Mouse (Mus musculus) hindbrain, postnatal 0 days (tissue): ENCODE measurements at regions not wholly inside any gene's neighbourhood (a gene's known extent, or its start where the extent isn't known, plus 50 kb on each side); places are given as distances from the start of the nearest gene placed in this dataset.

Source experiments
- ATAC-seq: fragments of 200-750 bp; cut with Nextera tagmentation; 2 replicates; pipeline ENCODE4 v1.8.0; 2017; ENCODE audit warnings: mild to moderate bottlenecking, moderate TSS enrichment, moderate library complexity
- DNase-seq: peaks from one replicate; pipeline ENCODE4 v3.0.0-alpha.2; 2015; ENCODE audit warnings: low spot score
- H3K27ac ChIP-seq: fragments of 300-500 bp; sonication (generic); 2 replicates; pipeline ENCODE4 v1.5.1; 2014; ENCODE audit warnings: mild to moderate bottlenecking
- H3K27me3 ChIP-seq: fragments of 300-500 bp; sonication (generic); 2 replicates; pipeline ENCODE4 v1.6.1; 2014; ENCODE audit warnings: low read length, mixed read lengths; ENCODE audit not compliant: insufficient read depth
- H3K36me3 ChIP-seq: fragments of 300-500 bp; sonication (generic); 2 replicates; pipeline ENCODE4 v1.6.1; 2014; ENCODE audit warnings: low read length, mixed read lengths; ENCODE audit not compliant: insufficient read depth
- H3K4me1 ChIP-seq: fragments of 300-500 bp; sonication (generic); 2 replicates; pipeline ENCODE4 v1.6.1; 2014; ENCODE audit warnings: antibody characterized with exemption, low read length, mixed read lengths; ENCODE audit not compliant: insufficient read depth
- H3K4me2 ChIP-seq: fragments of 300-500 bp; sonication (generic); 2 replicates; pipeline ENCODE4 v1.6.1; 2014; ENCODE audit warnings: low read depth, mild to moderate bottlenecking, low read length, moderate library complexity, mixed read lengths
- H3K4me3 ChIP-seq: fragments of 300-500 bp; sonication (generic); 2 replicates; pipeline ENCODE4 v1.5.1; 2014; ENCODE audit warnings: low read length
- H3K9ac ChIP-seq: fragments of 300-500 bp; sonication (generic); replicated peaks from 2 replicates; pipeline ENCODE4 v1.6.1; 2014; ENCODE audit warnings: mild to moderate bottlenecking, low read length, moderate library complexity, mixed read lengths
- H3K9me3 ChIP-seq: fragments of 300-500 bp; sonication (generic); 2 replicates; pipeline ENCODE4 v1.6.1; 2016; ENCODE audit warnings: low read length, mixed read lengths
- CTCF ChIP-seq: IDR thresholded peaks from 2 replicates; pipeline ENCODE4 v1.5.1; 2016; ENCODE audit warnings: antibody characterized with exemption, control low read depth, low read depth
- WGBS: fragments of 180-500 bp; shearing (Covaris S2); extraction: QIAGEN DNeasy Blood & Tissue Kit; methylation state at CpG from one replicate; pipeline ENCODE4 v1.1.7; 2014; 5-methylcytosine and 5-hydroxymethylcytosine counted together

GRCm38 (mm10) chr2:81251321-81251720 lies 634.3 kb downstream of the Nup35 start:
- WGBS: 97% methylated on average over 2 of the region's 2 CpGs
- Histone ChIP-seq H3K4me2 (no peak overlapping the region), H3K27me3 (no peaks in the 10 kb centered on the region), H3K9me3 (no peaks in the 10 kb centered on the region), H3K4me3 (no peak overlapping the region), H3K9ac (no peak overlapping the region), H3K27ac (no peak overlapping the region), H3K36me3 (no peaks in the 10 kb centered on the region), H3K4me1 (no peaks in the 10 kb centered on the region)
- no peak for ATAC-seq
- DNase-seq: no peak
- TF ChIP-seq CTCF: no peak

- no peaks in the 10 kb centered on the region for H3K4me1 ChIP-seq
- H3K4me2 ChIP-seq: no peak overlapping the region
- no peak for ATAC-seq
- no peak for TF ChIP-seq CTCF
- no peak for DNase-seq
- H3K36me3 ChIP-seq: no peaks in the 10 kb centered on the region
- no peak overlapping the region for H3K4me3 ChIP-seq
- H3K27me3 ChIP-seq: no peaks in the 10 kb centered on the region
- H3K9me3 ChIP-seq: no peaks in the 10 kb centered on the region
- no peak overlapping the region for H3K9ac ChIP-seq
- 77% methylated on average over 4 of the region's 4 CpGs for WGBS
- no peak overlapping the region for H3K27ac ChIP-seq
Observed at GRCm38 (mm10) chr2:81262056-81262765, 645.2 kb downstream of the Nup35 start.

- Histone ChIP-seq H3K4me3 (no peak overlapping the region), H3K9ac (no peak overlapping the region), H3K4me2 (no peak overlapping the region), H3K36me3 (no peaks in the 10 kb centered on the region), H3K27ac (no peak overlapping the region), H3K27me3 (no peaks in the 10 kb centered on the region), H3K4me1 (no peaks in the 10 kb centered on the region), H3K9me3 (no peaks in the 10 kb centered on the region)
- 33% methylated on average over 3 of the region's 3 CpGs for WGBS
- no peak for TF ChIP-seq CTCF
- DNase-seq (peak; percentile 59), ATAC-seq (no peak)
Observed at GRCm38 (mm10) chr2:81269245-81269880, 652.3 kb downstream of the Nup35 start.

- Histone ChIP-seq H3K4me3 (no peak overlapping the region), H3K4me1 (no peaks in the 10 kb centered on the region), H3K36me3 (no peaks in the 10 kb centered on the region), H3K4me2 (no peak overlapping the region), H3K27me3 (no peaks in the 10 kb centered on the region), H3K9ac (no peak overlapping the region), H3K27ac (no peak overlapping the region), H3K9me3 (no peaks in the 10 kb centered on the region)
- TF ChIP-seq CTCF: no peak
- no peak for ATAC-seq
- no peak for DNase-seq
- 82% methylated on average over 1 of the region's 1 CpGs for WGBS
Observed at GRCm38 (mm10) chr2:81270914-81271313, 653.9 kb downstream of the Nup35 start.

- H3K27ac ChIP-seq: no peak overlapping the region
- H3K27me3 ChIP-seq: no peaks in the 10 kb centered on the region
- ATAC-seq (no peak), DNase-seq (no peak)
- no peaks in the 10 kb centered on the region for H3K9me3 ChIP-seq
- H3K4me1 ChIP-seq: no peaks in the 10 kb centered on the region
- no peak overlapping the region for H3K4me2 ChIP-seq
- no peak overlapping the region for H3K4me3 ChIP-seq
- H3K9ac ChIP-seq: no peak overlapping the region
- TF ChIP-seq CTCF: no peak
- H3K36me3 ChIP-seq: no peaks in the 10 kb centered on the region
Observed at GRCm38 (mm10) chr2:81272536-81272935, 655.5 kb downstream of the Nup35 start.

GRCm38 (mm10) chr2:81287414-81287813 lies 670.4 kb downstream of the Nup35 start:
- ATAC-seq: no peak

GRCm38 (mm10) chr2:81328648-81329047 lies 711.6 kb downstream of the Nup35 start:
- ATAC-seq (no peak), DNase-seq (no peak)
- Histone ChIP-seq H3K9ac (no peak overlapping the region), H3K4me2 (no peak overlapping the region), H3K9me3 (no peaks in the 10 kb centered on the region), H3K36me3 (no peaks in the 10 kb centered on the region), H3K27me3 (no peaks in the 10 kb centered on the region), H3K4me1 (no peaks in the 10 kb centered on the region), H3K27ac (no peak overlapping the region), H3K4me3 (no peak overlapping the region)
- TF ChIP-seq CTCF: no peak
- WGBS: 86% methylated on average over 3 of the region's 3 CpGs

More at GRCm38 (mm10) chr2:81287414-81287813, 670.4 kb downstream of the Nup35 start:
- TF ChIP-seq CTCF: no peak
- H3K4me2 ChIP-seq: no peak overlapping the region
- DNase-seq: no peak
- no peak overlapping the region for H3K4me3 ChIP-seq
- H3K9ac ChIP-seq: no peak overlapping the region
- no peaks in the 10 kb centered on the region for H3K9me3 ChIP-seq
- H3K27me3 ChIP-seq: no peaks in the 10 kb centered on the region
- 57% methylated on average over 3 of the region's 3 CpGs for WGBS
- no peak overlapping the region for H3K27ac ChIP-seq
- H3K4me1 ChIP-seq: no peaks in the 10 kb centered on the region
- no peaks in the 10 kb centered on the region for H3K36me3 ChIP-seq
